Mouse (Mus musculus) layer of hippocampus, adult 2 months (tissue): Measurements from ENCODE around the gene Ppp6r2. TPM values are rescaled to one million over a fixed set of nuclear protein-coding genes. Genes with fewer than 3 reads are reported as not detected.

Source experiments
- DNase-seq, 2 experiments: peaks; one replicate each; pipeline ENCODE4 v3.0.0; 2022; ENCODE audit warnings: low spot score in 2 of 2
- H3K27ac ChIP-seq: fragments of 200-600 bp; 2 replicates; pipeline ENCODE4 v1.8.1; 2022
- H3K4me3 ChIP-seq: fragments of 200-600 bp; 2 replicates; pipeline ENCODE4 v1.8.1; 2022; ENCODE audit warnings: mild to moderate bottlenecking
- CTCF ChIP-seq: fragments of 200-600 bp; conservative IDR thresholded peaks from 2 replicates; pipeline ENCODE4 v1.8.1; 2022; ENCODE audit warnings: antibody characterized with exemption, mild to moderate bottlenecking, moderate library complexity
- microRNA-seq, 2 experiments: library from miRNA; unstranded; fragments of <30 nt; microRNA quantifications; one replicate each; pipeline ENCODE4 v1.2.0; 2021
- total RNA-seq, 2 experiments: library from RNA; stranded (reverse); gene quantifications; 2 replicates each; pipeline ENCODE4 v1.2.3; 2021

Ppp6r2 gene
- total RNA-seq, 2 experiments from 2014 or later, result 170 to 172 TPM

DNA sequence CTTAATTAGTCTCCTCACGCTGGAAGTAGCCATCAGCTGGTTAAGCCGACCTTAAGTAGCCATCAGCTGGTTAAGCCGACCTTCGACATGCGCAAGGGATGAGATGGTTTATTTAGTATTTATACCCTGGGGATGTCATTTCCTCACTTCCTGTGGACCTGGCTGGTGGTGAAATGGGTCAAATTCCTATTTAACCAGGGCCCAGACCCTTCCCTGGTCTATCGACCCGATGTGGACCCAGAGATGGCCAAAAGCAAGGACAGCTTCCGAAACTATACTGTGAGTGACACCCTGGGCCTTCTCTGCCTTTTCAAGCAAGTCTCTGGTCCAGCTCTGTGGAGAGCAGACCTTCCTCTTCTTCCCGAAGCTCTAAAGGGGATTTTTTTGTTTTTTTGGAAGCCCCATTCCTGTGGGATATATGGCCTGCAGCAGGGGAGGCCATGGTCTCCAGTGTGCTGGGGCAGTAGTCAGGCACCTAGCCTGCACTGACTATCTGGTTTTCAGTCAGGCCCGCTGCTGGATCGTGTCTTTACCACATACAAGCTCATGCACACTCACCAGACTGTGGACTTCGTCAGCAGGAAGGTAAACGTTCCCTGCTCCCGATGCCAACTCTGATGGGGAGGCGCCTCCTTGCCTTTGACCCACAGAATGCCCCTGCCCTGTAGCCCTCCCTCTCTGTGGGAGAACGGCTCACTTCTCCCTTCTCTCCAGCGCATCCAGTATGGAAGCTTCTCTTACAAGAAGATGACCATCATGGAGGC lies 123.6 kb downstream of the Ppp6r2 start:
- TF ChIP-seq CTCF, result no peak
- DNase-seq, result no peak
- Histone ChIP-seq H3K4me3 (no peak overlapping the region), H3K27ac (no peak overlapping the region)

DNA sequence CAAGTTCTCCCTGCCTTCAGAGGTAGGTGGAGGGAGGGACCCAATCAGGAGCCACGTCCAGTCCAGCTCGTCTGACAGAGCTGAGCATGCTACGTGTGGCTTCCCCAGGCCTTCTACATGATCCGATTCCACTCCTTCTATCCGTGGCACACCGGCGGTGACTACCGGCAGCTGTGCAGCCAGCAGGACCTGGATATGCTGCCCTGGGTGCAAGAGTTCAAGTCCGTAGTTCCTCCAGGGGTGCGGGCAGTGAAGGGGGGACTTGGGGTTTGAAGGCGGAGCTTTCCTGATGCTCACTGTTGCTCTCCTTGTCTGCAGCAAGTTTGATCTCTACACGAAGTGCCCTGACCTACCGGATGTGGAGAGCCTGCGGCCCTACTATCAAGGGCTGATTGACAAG lies 125.1 kb downstream of the Ppp6r2 start:
- DNase-seq, result no peak
- H3K4me3 ChIP-seq, result no peak overlapping the region
- no peak overlapping the region for H3K27ac ChIP-seq
- no peak for TF ChIP-seq CTCF

Small RNA genes lying within 50 kb of the gene (microRNA-seq; reads per million reads assigned to microRNA genes)
- gene Mir6958 (1.9 to 3.9 reads per million in 2 experiments), gene Mir6959 (4.2 to 5.4 reads per million in 2 experiments), gene Mir7118 (0.55 to 0.64 reads per million in 2 experiments)

Other genes with a start within 250 kb of the Ppp6r2 start
- 100 to 1,000 TPM; 114 to 116 TPM for gene Mlc1, start 232.5 kb upstream of the Ppp6r2 start, total RNA-seq
- gene Mov10l1, start 228.6 kb upstream of the Ppp6r2 start, total RNA-seq, result not detected
- 100 to 1,000 TPM; 159 to 177 TPM for gene Panx2, start 151.8 kb upstream of the Ppp6r2 start, total RNA-seq
- gene Trabd, start 136.4 kb upstream of the Ppp6r2 start, total RNA-seq, result 10 to 100 TPM; 21.4 to 24.2 TPM
- gene Selenoo, start 122.5 kb upstream of the Ppp6r2 start, total RNA-seq, result 10 to 100 TPM; 21.2 to 22.0 TPM
- 10 to 100 TPM; 31.0 to 31.5 TPM for gene Tubgcp6, start 88.4 kb upstream of the Ppp6r2 start, total RNA-seq
- gene Hdac10, start 82.9 kb upstream of the Ppp6r2 start, total RNA-seq, result 10 to 100 TPM; 16.3 to 17.9 TPM
- 1 to 10 TPM; 4.4 to 5.6 TPM for gene Mapk12, start 70.8 kb upstream of the Ppp6r2 start, total RNA-seq
- gene Mapk11, start 61.9 kb upstream of the Ppp6r2 start, total RNA-seq, result 10 to 100 TPM; 21.6 to 25.8 TPM
- 10 to 100 TPM; 49.7 to 59.1 TPM for gene Plxnb2, start 30.8 kb upstream of the Ppp6r2 start, total RNA-seq
- 10 to 100 TPM; 39.6 to 41.5 TPM for gene Dennd6b, start 15.1 kb upstream of the Ppp6r2 start, total RNA-seq
- 100 to 1,000 TPM; 356 to 361 TPM for gene Sbf1, start 103.8 kb downstream of the Ppp6r2 start, total RNA-seq
- gene Adm2, start 111.2 kb downstream of the Ppp6r2 start, total RNA-seq, result not detected
- gene Miox, start 122.8 kb downstream of the Ppp6r2 start, total RNA-seq, result not detected
- 10 to 100 TPM; 14.8 to 20.0 TPM for gene Lmf2, start 144.1 kb downstream of the Ppp6r2 start, total RNA-seq
- 100 to 1,000 TPM in 1 of 2 experiments, 10 to 100 TPM in 1; 97.6 to 101 TPM for gene Ncaph2, start 144.2 kb downstream of the Ppp6r2 start, total RNA-seq
- gene Sco2, start 162.3 kb downstream of the Ppp6r2 start, total RNA-seq, result 10 to 100 TPM; 28.7 to 33.3 TPM
- 1 to 10 TPM; 1.3 TPM for gene Tymp, start 165.5 kb downstream of the Ppp6r2 start, total RNA-seq
- 1 to 10 TPM; 1.9 to 2.9 TPM for gene Odf3b, start 167.7 kb downstream of the Ppp6r2 start, total RNA-seq
- gene Klhdc7b, start 173.4 kb downstream of the Ppp6r2 start, total RNA-seq, result under 1 TPM; 0.59 to 0.71 TPM
- not detected for gene Syce3, start 198.9 kb downstream of the Ppp6r2 start, total RNA-seq
- gene Cpt1b, start 214.3 kb downstream of the Ppp6r2 start, total RNA-seq, result 1 to 10 TPM; 1.3 to 3.1 TPM
- gene C730034F03Rik, start 218.0 kb downstream of the Ppp6r2 start, total RNA-seq, result 1 to 10 TPM; 1.8 to 3.4 TPM
- under 1 TPM in 1 of 2 experiments, not detected in 1; 0.66 TPM for gene Gm44502, start 218.1 kb downstream of the Ppp6r2 start, total RNA-seq
- 10 to 100 TPM; 38.9 to 48.2 TPM for gene Chkb, start 218.4 kb downstream of the Ppp6r2 start, total RNA-seq
- gene Mapk8ip2, start 242.4 kb downstream of the Ppp6r2 start, total RNA-seq, result 100 to 1,000 TPM; 254 to 279 TPM